Mouse (Mus musculus) heart, embryonic 10.5 days (tissue): ENCODE results near the gene Pagr1a. TPM values are rescaled to one million over a fixed set of nuclear protein-coding genes. Genes with fewer than 3 reads are reported as not detected.

ENCODE experiments used
- DNase-seq: peaks from one replicate; pipeline ENCODE4 v3.0.0-alpha.2; 2017; ENCODE audit warnings: low spot score
- H3K27ac ChIP-seq: fragments of 300-500 bp; sonication (generic); 2 replicates; pipeline ENCODE4 v1.5.1; 2016; ENCODE audit warnings: mild to moderate bottlenecking
- H3K27me3 ChIP-seq: fragments of 300-500 bp; sonication (generic); 2 replicates; pipeline ENCODE4 v1.6.1; 2016; ENCODE audit warnings: mild to moderate bottlenecking; ENCODE audit not compliant: poor library complexity, insufficient read depth, severe bottlenecking
- H3K36me3 ChIP-seq: fragments of 300-500 bp; sonication (generic); 2 replicates; pipeline ENCODE4 v1.6.1; 2016; ENCODE audit warnings: mild to moderate bottlenecking, moderate library complexity
- H3K4me1 ChIP-seq: fragments of 300-500 bp; sonication (generic); 2 replicates; pipeline ENCODE4 v1.6.1; 2016; ENCODE audit warnings: mild to moderate bottlenecking
- H3K4me3 ChIP-seq: fragments of 300-500 bp; sonication (generic); 2 replicates; pipeline ENCODE4 v1.5.1; 2016; ENCODE audit warnings: mild to moderate bottlenecking, moderate library complexity
- H3K9me3 ChIP-seq: fragments of 300-500 bp; sonication (generic); 2 replicates; pipeline ENCODE4 v1.6.1; 2016; ENCODE audit warnings: mild to moderate bottlenecking, moderate library complexity
- WGBS: fragments of 180-500 bp; shearing (Covaris S2); methylation state at CpG from one replicate; pipeline ENCODE4 v1.1.7; 2016; 5-methylcytosine and 5-hydroxymethylcytosine counted together
- polyA plus RNA-seq: library from polyadenylated mRNA; unstranded; fragments of >200 nt; fragmentation: Nextera tagmentation; extraction: Ambion mirVana; gene quantifications from 2 replicates; pipeline ENCODE4 v1.2.1, GENCODE M21; 2016

Gene Pagr1a
- polyA plus RNA-seq, 1 experiment from 2014 or later = 99.6 TPM

DNA sequence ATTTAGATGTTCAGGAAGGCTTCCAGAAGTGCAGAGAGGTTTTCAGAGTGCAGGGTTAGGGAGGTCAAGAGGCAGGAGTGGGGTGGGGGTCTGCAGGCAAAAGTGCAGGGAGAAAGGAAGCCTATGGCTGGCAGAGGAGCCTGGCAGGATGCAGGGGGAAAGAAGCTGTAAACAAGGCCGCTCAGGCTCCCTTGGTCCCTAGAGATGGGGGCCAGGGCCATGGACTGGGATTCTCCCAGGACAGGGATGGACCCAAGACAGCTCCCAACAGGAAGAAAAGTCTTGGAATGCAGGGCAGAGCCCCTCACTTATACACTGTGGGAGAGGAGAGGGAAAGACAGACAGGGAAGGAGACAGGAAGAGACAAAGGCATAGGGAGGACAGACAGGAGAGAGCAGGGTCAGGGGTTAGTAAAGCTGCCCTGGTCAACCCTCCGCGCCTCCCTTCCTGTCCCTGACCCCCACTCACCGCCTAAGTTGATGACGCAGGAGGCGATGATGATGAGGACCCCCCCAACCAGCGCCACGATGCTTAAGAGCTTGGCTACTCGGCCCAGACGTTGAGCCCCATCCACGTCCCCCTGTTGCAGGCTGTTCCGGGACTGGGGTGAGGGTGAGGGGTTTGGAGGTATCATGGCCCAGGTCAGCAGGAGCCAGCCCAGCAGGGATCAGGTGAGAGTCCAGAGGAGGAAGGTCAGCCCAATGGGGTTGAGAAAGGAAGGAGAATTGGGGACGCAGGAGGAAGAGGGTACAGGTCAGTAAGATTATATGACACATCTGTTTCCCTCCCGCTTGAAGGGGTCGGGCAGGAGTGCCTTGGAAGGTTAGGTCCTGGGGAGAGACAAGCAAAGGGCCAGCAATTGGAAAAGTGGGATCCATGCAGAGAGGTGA is 1.5 kb upstream of the Pagr1a start:
- 83% methylated on average over 15 of the region's 15 CpGs for WGBS
- peak overlapping the region; percentile 19 for H3K4me3 ChIP-seq
- H3K4me1 ChIP-seq = peaks cover 90% of the 10 kb centered on the region
- peak overlapping the region; percentile 99 for H3K27ac ChIP-seq
- peaks cover 37% of the 10 kb centered on the region for H3K36me3 ChIP-seq
- DNase-seq = no peak
- H3K9me3 ChIP-seq = no peaks in the 10 kb centered on the region
- H3K27me3 ChIP-seq = no peaks in the 10 kb centered on the region

DNA sequence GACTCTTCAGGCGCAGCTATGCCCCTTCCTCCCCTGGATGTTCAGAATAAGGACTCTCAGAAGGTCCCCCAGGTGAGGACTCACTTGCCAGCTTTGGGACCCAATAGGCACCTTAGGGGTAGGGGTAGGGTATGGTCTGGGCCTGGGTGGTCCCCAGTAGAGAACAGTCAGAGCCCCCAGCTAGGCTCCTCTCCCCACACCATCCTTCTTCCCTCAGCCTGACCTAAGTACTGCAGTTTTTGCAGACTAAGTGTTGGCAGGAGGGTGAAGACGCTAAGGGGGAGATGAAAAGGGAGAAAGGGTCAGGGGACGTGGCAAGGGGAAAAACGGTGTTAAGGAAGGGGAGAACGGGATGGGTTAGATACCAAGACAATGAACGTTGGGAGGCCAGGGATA is 796 bp upstream of the Pagr1a start:
- peak overlapping the region; percentile 99 for H3K27ac ChIP-seq
- peaks cover 37% of the 10 kb centered on the region for H3K36me3 ChIP-seq
- H3K4me1 ChIP-seq = peaks cover 90% of the 10 kb centered on the region
- H3K4me3 ChIP-seq = peak overlapping the region; percentile 8; the same call in 1 of the 2 replicates
- no peak for DNase-seq
- H3K27me3 ChIP-seq = no peaks in the 10 kb centered on the region
- no peaks in the 10 kb centered on the region for H3K9me3 ChIP-seq
- 46% methylated on average over 6 of the region's 6 CpGs for WGBS

DNA sequence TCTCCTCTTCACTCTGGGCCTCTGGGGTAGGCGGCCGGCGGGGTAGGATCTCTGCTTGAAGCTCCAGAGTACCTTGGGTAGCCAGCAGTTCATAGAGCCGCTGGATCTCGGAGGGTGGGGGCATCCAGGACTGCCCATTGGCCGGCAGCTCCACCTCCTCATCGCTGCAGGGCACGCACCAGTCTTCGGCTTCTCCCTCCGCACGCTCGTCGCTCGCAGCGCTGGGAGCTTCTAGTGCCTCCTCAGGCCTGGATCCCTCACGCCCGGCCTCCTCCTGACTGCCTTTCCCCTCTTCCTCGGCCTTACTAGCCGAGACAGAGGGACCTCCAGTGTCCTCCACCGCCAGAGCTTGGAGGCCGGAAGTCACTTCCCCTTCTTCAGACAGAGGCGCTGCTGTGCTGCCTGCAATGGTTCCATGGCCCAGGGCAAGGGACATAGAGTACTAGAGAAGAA is 640 bp downstream of the Pagr1a start:
- DNase-seq = peak; percentile 90
- peak overlapping the region; percentile 99 for H3K27ac ChIP-seq
- peak overlapping the region; percentile 94 for H3K4me3 ChIP-seq
- no peaks in the 10 kb centered on the region for H3K27me3 ChIP-seq
- peaks cover 33% of the 10 kb centered on the region for H3K36me3 ChIP-seq
- peaks cover 78% of the 10 kb centered on the region for H3K4me1 ChIP-seq
- H3K9me3 ChIP-seq = no peaks in the 10 kb centered on the region
- under 1% methylated on average over 22 of the region's 22 CpGs for WGBS

DNA sequence TGATC is 869 bp downstream of the Pagr1a start, which contains the start of gene Pagr1b:
Pagr1b (minus strand) TSS at position 4 of the 5 bp plus-strand sequence.
- DNase-seq = no peak
- H3K27ac ChIP-seq = peak within 1 kb of the TSS; percentile 99
- H3K4me1 ChIP-seq = peaks cover 76% of the 10 kb centered on the region
- no peaks in the 10 kb centered on the region for H3K9me3 ChIP-seq
- H3K36me3 ChIP-seq = peaks cover 33% of the 10 kb centered on the region
- peak within 1 kb of the TSS; percentile 94 for H3K4me3 ChIP-seq
- no peaks in the 10 kb centered on the region for H3K27me3 ChIP-seq

DNA sequence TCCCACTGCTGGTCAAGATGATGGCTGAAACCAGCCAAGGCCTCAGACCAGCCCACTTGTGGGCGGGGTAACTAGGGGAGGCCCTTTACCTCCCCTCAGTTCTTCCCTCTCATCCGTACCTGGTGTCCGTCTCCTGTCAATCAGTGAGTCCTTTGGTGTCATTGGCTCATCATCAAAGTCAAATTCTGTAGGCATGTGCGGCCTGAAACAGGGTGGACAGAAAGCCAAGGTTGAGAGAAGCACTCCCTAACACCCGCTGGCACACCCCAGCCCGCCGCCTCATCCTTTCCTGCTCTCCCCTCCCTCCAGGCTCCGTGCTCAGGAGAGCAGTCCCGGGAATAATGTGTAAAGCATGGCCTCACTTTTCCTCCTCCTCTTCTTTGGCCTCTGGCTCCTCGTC is 1.1 kb downstream of the Pagr1a start:
- peak overlapping the region; percentile 99 for H3K27ac ChIP-seq
- H3K4me3 ChIP-seq = peak overlapping the region; percentile 94
- H3K4me1 ChIP-seq = peaks cover 74% of the 10 kb centered on the region
- WGBS = 1% methylated on average over 10 of the region's 10 CpGs
- peaks cover 33% of the 10 kb centered on the region for H3K36me3 ChIP-seq
- H3K9me3 ChIP-seq = no peaks in the 10 kb centered on the region
- peak; percentile 92 for DNase-seq
- no peaks in the 10 kb centered on the region for H3K27me3 ChIP-seq

DNA sequence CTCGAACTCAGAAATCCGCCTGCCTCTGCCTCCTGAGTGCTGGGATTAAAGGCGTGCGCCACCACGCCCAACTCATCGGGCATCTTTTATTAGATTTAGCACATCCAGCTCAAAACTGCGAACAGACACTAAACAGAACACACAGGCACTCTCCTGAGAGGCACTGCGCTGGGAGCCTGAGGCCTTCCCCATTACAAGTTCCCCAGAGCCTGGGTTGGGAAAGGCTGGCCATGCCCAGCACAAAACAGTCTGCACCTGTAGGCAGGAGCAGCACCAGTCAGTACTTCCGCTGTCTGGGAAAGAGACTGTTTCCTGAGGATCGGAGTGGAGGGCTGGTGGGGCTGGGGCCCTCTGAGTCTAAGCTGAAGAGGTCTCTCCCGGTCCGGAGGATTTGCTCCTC is 2.2 kb downstream of the Pagr1a start:
- Histone ChIP-seq H3K27ac (0 out of 2 replicates have a peak overlapping the region, but pooled peaks have one; percentile 99), H3K4me1 (peaks cover 63% of the 10 kb centered on the region), H3K4me3 (peak overlapping the region; percentile 94; the same call in 1 of the 2 replicates), H3K36me3 (peaks cover 33% of the 10 kb centered on the region), H3K9me3 (no peaks in the 10 kb centered on the region), H3K27me3 (no peaks in the 10 kb centered on the region)
- 91% methylated on average over 12 of the region's 12 CpGs for WGBS
- no peak for DNase-seq

DNA sequence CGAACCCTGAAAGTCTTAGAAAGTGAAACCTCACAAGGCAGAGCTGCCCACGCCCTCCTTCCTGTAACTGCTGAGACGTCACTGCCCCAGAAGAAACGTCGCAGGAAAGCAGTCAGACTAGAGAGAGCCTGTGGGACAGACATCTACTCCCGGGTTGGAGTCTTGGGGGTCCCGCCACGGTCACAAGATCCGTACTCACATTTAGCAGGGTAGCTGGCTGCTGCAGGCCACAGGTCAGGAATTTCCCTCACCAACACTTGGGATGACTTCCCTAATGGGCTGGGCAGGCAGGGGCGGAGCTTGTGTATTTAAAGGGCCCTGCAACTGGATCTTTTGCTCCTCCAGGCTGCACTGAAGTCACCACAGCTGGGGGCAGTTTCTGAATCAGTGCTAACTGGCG is 2.8 kb downstream of the Pagr1a start, which contains the start of gene Mvp:
Mvp (minus strand) TSS at position 302 of the 400 bp plus-strand sequence.
- peaks cover 33% of the 10 kb centered on the region for H3K36me3 ChIP-seq
- H3K27ac ChIP-seq = peak within 1 kb of the TSS; percentile 99
- no peaks in the 10 kb centered on the region for H3K9me3 ChIP-seq
- H3K4me1 ChIP-seq = peaks cover 58% of the 10 kb centered on the region
- no peak for DNase-seq
- 38% methylated on average over 11 of the region's 11 CpGs for WGBS
- H3K4me3 ChIP-seq = peak within 1 kb of the TSS; percentile 94
- no peaks in the 10 kb centered on the region for H3K27me3 ChIP-seq

DNA sequence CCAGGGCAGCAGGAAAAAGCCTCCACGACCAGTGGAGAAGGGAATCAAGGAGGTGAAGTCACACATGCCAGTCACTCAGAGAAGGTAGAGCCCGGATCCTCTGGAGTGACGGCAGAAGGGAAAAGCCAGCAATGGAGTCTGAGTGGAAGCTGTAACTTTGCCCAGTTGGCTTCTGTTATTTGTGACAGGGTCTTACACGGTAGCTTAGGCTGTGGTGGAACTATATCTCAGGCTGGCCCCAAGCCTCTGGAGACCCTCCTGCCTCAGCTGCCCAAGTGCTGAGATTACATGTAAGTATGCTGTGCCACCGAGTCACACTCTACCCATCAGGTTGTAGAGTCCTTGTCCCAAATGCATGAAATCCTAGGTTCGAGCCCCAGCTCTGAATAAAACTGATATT is 3.8 kb downstream of the Pagr1a start:
- H3K4me3 ChIP-seq = peak overlapping the region; percentile 55; the same call in 1 of the 2 replicates
- DNase-seq = no peak
- H3K36me3 ChIP-seq = peaks cover 33% of the 10 kb centered on the region
- peaks cover 57% of the 10 kb centered on the region for H3K4me1 ChIP-seq
- 93% methylated on average over 6 of the region's 6 CpGs for WGBS
- no peaks in the 10 kb centered on the region for H3K27me3 ChIP-seq
- no peaks in the 10 kb centered on the region for H3K9me3 ChIP-seq
- H3K27ac ChIP-seq = no peak overlapping the region

DNA sequence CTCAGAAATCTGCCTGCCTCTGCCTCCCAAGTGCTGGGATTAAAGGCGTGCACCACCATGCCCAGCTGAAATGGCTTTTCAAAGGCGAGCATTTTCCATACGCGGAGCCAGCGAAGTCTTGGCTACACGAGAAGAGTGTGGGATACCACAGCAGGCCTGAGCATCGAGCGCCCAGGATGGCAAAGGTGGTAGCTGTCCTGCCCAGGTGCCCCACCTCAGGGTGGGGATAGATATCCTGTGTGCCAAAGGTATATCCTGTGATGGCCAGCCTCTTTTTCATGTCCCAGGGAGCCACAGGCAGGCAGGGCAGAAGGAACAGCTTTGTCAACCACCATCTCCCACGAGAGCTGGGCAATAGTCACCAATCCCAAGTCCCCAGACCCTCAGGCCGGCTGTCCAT is 4.3 kb downstream of the Pagr1a start:
- Histone ChIP-seq H3K9me3 (no peaks in the 10 kb centered on the region), H3K4me3 (no peak overlapping the region), H3K27ac (no peak overlapping the region), H3K36me3 (peaks cover 33% of the 10 kb centered on the region), H3K27me3 (no peaks in the 10 kb centered on the region), H3K4me1 (peaks cover 55% of the 10 kb centered on the region)
- DNase-seq = no peak
- 93% methylated on average over 10 of the region's 10 CpGs for WGBS

DNA sequence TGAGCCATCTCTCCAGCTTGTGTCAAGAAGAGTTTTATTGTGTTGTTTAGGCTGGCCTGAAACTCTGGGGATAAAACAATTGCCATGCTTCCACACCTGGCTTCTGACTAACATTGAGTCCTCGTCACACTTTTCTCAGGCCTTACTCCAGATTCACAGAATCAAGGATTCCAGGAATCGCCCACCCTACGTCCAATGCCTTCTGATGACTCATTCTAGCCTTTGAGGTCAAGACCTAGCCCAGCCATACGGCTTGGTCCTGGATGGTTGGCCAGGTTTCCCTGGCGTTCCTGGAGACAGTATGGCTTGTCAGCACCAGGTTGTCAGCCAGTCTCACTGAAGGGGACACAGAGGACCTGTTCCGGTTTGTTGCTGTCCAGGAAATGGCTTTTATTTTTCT is 4.8 kb downstream of the Pagr1a start:
- Histone ChIP-seq H3K27me3 (no peaks in the 10 kb centered on the region), H3K4me3 (no peak overlapping the region), H3K27ac (no peak overlapping the region), H3K36me3 (peaks cover 33% of the 10 kb centered on the region), H3K9me3 (no peaks in the 10 kb centered on the region), H3K4me1 (peaks cover 51% of the 10 kb centered on the region)
- no peak for DNase-seq
- WGBS = 72% methylated on average over 6 of the region's 6 CpGs

DNA sequence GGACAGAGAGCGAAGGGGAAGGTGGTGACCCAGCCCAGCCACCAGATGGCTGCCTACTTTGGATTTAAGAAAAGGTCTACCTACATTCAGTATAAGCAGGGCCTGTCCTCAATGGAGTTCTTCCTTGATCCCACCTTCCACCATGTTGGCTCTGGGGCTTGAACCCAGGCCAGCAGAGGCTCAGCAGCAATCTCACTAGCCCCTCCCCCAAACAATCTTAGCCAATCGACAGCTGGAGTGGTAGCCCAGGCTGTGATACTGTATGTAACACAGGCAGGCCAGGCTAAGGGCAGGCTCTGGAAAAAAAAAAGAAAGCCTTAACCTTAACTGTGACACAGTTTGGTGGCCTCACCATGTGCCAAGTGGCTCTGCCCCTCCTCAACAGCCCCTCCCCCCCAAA is 5.4 kb downstream of the Pagr1a start:
- 76% methylated on average over 2 of the region's 2 CpGs for WGBS
- no peaks in the 10 kb centered on the region for H3K9me3 ChIP-seq
- no peak for DNase-seq
- no peaks in the 10 kb centered on the region for H3K27me3 ChIP-seq
- peaks cover 48% of the 10 kb centered on the region for H3K4me1 ChIP-seq
- H3K36me3 ChIP-seq = peaks cover 33% of the 10 kb centered on the region
- no peak overlapping the region for H3K4me3 ChIP-seq
- no peak overlapping the region for H3K27ac ChIP-seq

DNA sequence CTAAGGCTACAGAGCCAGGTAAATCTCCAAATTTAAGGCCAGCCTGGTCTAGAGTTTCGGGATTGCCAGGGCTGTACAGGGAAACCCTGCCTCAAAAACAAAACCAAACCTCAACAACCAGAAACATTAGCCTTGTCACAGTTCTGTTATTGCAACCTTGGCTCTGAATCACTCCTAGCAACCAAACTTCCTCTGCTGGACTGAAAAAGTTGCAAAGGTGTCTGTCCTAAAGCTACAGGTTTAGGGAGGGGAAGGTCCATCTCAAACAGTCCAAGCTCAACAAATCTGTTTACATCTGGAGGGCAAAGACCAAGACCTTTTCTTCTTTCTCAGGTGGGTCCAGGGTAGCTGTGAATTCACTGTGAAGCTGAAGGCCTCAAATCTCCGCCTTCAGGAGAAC is 6.1 kb downstream of the Pagr1a start:
- Histone ChIP-seq H3K4me1 (peaks cover 49% of the 10 kb centered on the region), H3K9me3 (no peaks in the 10 kb centered on the region), H3K27me3 (no peaks in the 10 kb centered on the region), H3K27ac (no peak overlapping the region), H3K4me3 (no peak overlapping the region), H3K36me3 (peaks cover 33% of the 10 kb centered on the region)
- no peak for DNase-seq
- 94% methylated on average over 2 of the region's 2 CpGs for WGBS

DNA sequence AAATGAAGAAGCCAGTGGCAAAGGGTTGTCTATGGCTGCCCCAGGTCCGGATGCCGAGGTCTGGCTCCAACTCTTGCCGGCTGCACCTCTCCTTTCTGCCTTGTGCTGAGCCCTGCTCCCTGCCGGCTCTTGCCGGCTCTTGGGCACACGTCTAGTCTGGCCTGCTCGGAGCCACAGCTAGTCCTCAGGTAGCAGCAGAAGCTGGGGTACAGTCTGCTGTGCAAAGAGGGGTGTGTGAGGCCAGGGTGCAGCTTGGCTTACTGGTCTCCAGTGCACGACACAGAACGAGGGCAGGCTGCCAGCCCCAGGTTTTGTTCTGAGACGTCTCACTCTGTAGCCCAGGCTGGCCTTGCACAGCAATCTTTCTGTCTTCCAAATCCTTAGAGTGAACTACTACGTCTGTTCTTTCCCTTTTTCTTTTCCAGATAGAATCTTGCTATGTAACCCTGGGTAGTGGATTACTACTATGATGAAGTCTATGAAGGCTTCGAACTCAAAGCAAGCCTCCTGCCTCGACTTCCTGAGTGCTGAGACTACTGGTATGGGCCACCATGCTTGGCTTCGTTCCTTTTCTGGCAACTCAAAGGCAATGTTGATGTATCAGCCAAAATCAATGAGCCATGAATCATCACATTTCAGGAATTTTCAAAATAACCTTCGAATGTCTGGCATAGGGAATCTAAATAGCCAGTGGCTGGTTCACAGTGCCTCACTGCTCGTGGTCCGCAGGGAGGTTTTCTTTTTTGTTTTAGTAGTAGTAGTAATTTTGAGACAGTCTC is 7.7 kb downstream of the Pagr1a start:
- H3K27ac ChIP-seq = peak overlapping the region; percentile 57
- no peak for DNase-seq
- peaks cover 37% of the 10 kb centered on the region for H3K4me1 ChIP-seq
- no peak overlapping the region for H3K4me3 ChIP-seq
- H3K27me3 ChIP-seq = no peaks in the 10 kb centered on the region
- H3K9me3 ChIP-seq = no peaks in the 10 kb centered on the region
- peaks cover 21% of the 10 kb centered on the region for H3K36me3 ChIP-seq
- WGBS = 82% methylated on average over 17 of the region's 17 CpGs
